Mouse (Mus musculus) cerebellum, adult 11 months (tissue): Measurements from ENCODE around the gene Tob2.

Experiments
- DNase-seq: peaks from one replicate; pipeline ENCODE4 v3.0.0; 2022

The Tob2 gene

GRCm38 (mm10) chr15:81836966-81837920 lies 21.4 kb downstream of the Tob2 start:
- DNase-seq: no peak

- peak; percentile 88 for DNase-seq
Observed at GRCm38 (mm10) chr15:81836124-81836821, 22.3 kb downstream of the Tob2 start.

GRCm38 (mm10) chr15:81835007-81835880 lies 23.4 kb downstream of the Tob2 start:
- DNase-seq: no peak

- DNase-seq: no peak
Observed at GRCm38 (mm10) chr15:81834171-81834841, 24.3 kb downstream of the Tob2 start.

GRCm38 (mm10) chr15:81833481-81833880 lies 25.1 kb downstream of the Tob2 start:
- no peak for DNase-seq

- DNase-seq: no peak
Observed at GRCm38 (mm10) chr15:81832219-81832618, 26.4 kb downstream of the Tob2 start.

- DNase-seq: peak; percentile 90
Observed at GRCm38 (mm10) chr15:81831136-81831825, 27.3 kb downstream of the Tob2 start.

GRCm38 (mm10) chr15:81830530-81830929 lies 28.1 kb downstream of the Tob2 start:
- no peak for DNase-seq

GRCm38 (mm10) chr15:81829208-81829580 lies 29.4 kb downstream of the Tob2 start:
- DNase-seq: no peak

GRCm38 (mm10) chr15:81828426-81829207 lies 30.0 kb downstream of the Tob2 start:
- no peak for DNase-seq

- DNase-seq: no peak
Observed at GRCm38 (mm10) chr15:81824832-81825231, 33.8 kb downstream of the Tob2 start.

- DNase-seq: no peak
Observed at GRCm38 (mm10) chr15:81822631-81823030, 36.0 kb downstream of the Tob2 start.

- DNase-seq: no peak
Observed at GRCm38 (mm10) chr15:81818404-81818803, 40.2 kb downstream of the Tob2 start.

GRCm38 (mm10) chr15:81814716-81815370 lies 43.8 kb downstream of the Tob2 start:
- DNase-seq: peak; percentile 49

GRCm38 (mm10) chr15:81813986-81814705 lies 44.5 kb downstream of the Tob2 start:
- DNase-seq: no peak

GRCm38 (mm10) chr15:81812696-81813631 lies 45.6 kb downstream of the Tob2 start:
- no peak for DNase-seq

GRCm38 (mm10) chr15:81812287-81812686 lies 46.3 kb downstream of the Tob2 start:
- no peak for DNase-seq

- DNase-seq: no peak
Observed at GRCm38 (mm10) chr15:81811599-81811996, 47.0 kb downstream of the Tob2 start.
